Mouse (Mus musculus) cortical plate, adult 2 months (tissue): Measurements from ENCODE around the gene Echs1.

Experiments used
- CTCF ChIP-seq: fragments of 200-500 bp; IDR thresholded peaks from 2 replicates; pipeline ENCODE4 v1.5.1; 2011; ENCODE audit warnings: mild to moderate bottlenecking, control low read depth, low read length; ENCODE audit not compliant: insufficient read depth; ENCODE audit errors: extremely low read depth
- POLR2A ChIP-seq: fragments of 200-500 bp; IDR thresholded peaks from 2 replicates; pipeline ENCODE4 v1.6.1; 2011; ENCODE audit warnings: mild to moderate bottlenecking, low read length, control low read depth; ENCODE audit not compliant: insufficient read depth; ENCODE audit errors: extremely low read depth

DNA sequence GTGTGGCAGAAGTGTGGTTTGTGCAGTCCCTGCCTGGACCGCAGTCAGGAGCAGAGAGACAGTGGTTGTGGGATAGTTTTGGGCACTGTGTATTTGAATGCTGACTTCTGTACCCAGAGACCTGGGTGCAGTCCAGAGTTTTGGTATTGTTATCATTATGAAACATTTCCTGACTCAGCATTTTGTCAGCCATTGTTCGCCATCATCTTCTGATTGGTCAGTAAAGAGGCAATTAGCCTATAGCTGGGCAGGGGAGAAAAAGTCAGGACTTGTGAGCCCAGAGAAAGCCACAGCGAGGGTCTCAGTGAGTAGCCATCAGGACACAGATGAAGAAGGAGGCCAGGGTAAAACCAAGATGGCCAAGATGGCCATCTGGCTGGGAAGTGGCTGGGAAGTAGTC lies 44.1 kb upstream of the Echs1 start:
- TF ChIP-seq POLR2A (no peak), CTCF (no peak)
